ENCODE assay signal across 14 mouse cellular contexts in genomic region chr3:84312326-84312725, GRCm38 (mm10). TPM values are rescaled to one million over a fixed set of nuclear protein-coding genes. Genes with fewer than 3 reads are reported as not detected.
"Had no signal": no experiment of that assay in that cellular context is flagged by ENCODE, and none has a peak within 500 bp of the region (broad histone marks: within the 10 kb centered on the region; RNA-seq: fewer than 3 reads in every experiment).

No protein-coding gene starts in this region.

- H3K27me3 ChIP-seq: intestine, embryonic 15.5 days had no signal

- H3K9me3 ChIP-seq: heart, embryonic 10.5 days; heart, embryonic 12.5 days; hindbrain, embryonic 10.5 days; hindbrain, embryonic 12.5 days; intestine, embryonic 15.5 days; limb, embryonic 13.5 days; limb, embryonic 15.5 days; liver, embryonic 12.5 days had no signal

- H3K9ac ChIP-seq: heart, embryonic 12.5 days; hindbrain, embryonic 12.5 days; hindbrain, embryonic 14.5 days; intestine, embryonic 15.5 days; limb, embryonic 13.5 days; limb, embryonic 15.5 days; liver, embryonic 12.5 days; liver, embryonic 14.5 days had no signal

- H3K36me3 ChIP-seq: heart, embryonic 10.5 days; heart, embryonic 12.5 days; hindbrain, embryonic 10.5 days; hindbrain, embryonic 12.5 days; intestine, embryonic 15.5 days; limb, embryonic 13.5 days; limb, embryonic 15.5 days; liver, embryonic 12.5 days had no signal

- DNase-seq: gastrocnemius, postnatal 25 days had no signal

- H3K4me2 ChIP-seq: heart, embryonic 12.5 days; intestine, embryonic 15.5 days; limb, embryonic 13.5 days; limb, embryonic 15.5 days had no signal

- H3K27ac ChIP-seq: gastrocnemius, adult 2 months; heart, embryonic 10.5 days; hindbrain, embryonic 10.5 days; hindbrain, embryonic 12.5 days; hindbrain, embryonic 14.5 days; intestine, embryonic 15.5 days; layer of hippocampus, adult 2 months; limb, embryonic 13.5 days; limb, embryonic 15.5 days; liver, embryonic 12.5 days; liver, embryonic 14.5 days had no signal

- H3K4me3 ChIP-seq: gastrocnemius, adult 2 months; heart, embryonic 10.5 days; heart, embryonic 12.5 days; hindbrain, embryonic 10.5 days; hindbrain, embryonic 12.5 days; intestine, embryonic 15.5 days; layer of hippocampus, adult 2 months; limb, embryonic 13.5 days; limb, embryonic 15.5 days; liver, embryonic 12.5 days had no signal

RNA-seq across cellular contexts. Expression of gene Trim2, which starts 5.6 kb away (rescaled TPM):
- total RNA-seq: granulocyte monocyte progenitor cell, adult 5-6 weeks had no signal
